Mouse (Mus musculus) limb, embryonic 13.5 days (tissue): ENCODE data around the gene Cnih1. TPM values are rescaled to one million over a fixed set of nuclear protein-coding genes. Genes with fewer than 3 reads are reported as not detected.

Source experiments
- ATAC-seq: fragments of 200-750 bp; cut with Nextera tagmentation; 2 replicates; pipeline ENCODE4 v1.8.0; 2017; ENCODE audit warnings: low read depth, moderate number of reproducible peaks, moderate TSS enrichment; ENCODE audit not compliant: low FRiP score
- H3K27ac ChIP-seq: fragments of 300-500 bp; sonication (generic); 2 replicates; pipeline ENCODE4 v1.5.1; 2015; ENCODE audit warnings: inconsistent platforms, mild to moderate bottlenecking, moderate library complexity
- H3K27me3 ChIP-seq: fragments of 300-500 bp; sonication (generic); 2 replicates; pipeline ENCODE4 v1.6.1; 2015; ENCODE audit warnings: mild to moderate bottlenecking, inconsistent platforms
- H3K36me3 ChIP-seq: fragments of 300-500 bp; sonication (generic); 2 replicates; pipeline ENCODE4 v1.6.1; 2015; ENCODE audit warnings: inconsistent platforms, mild to moderate bottlenecking, moderate library complexity
- H3K4me1 ChIP-seq: fragments of 300-500 bp; sonication (generic); 2 replicates; pipeline ENCODE4 v1.6.1; 2015; ENCODE audit warnings: inconsistent platforms
- H3K4me2 ChIP-seq: fragments of 300-500 bp; sonication (generic); replicated peaks from 2 replicates; pipeline ENCODE4 v1.6.1; 2015; ENCODE audit warnings: inconsistent platforms, mild to moderate bottlenecking, moderate library complexity
- H3K4me3 ChIP-seq: fragments of 300-500 bp; sonication (generic); 2 replicates; pipeline ENCODE4 v1.5.1; 2015; ENCODE audit warnings: moderate library complexity, mild to moderate bottlenecking, inconsistent platforms
- H3K9ac ChIP-seq: fragments of 300-500 bp; sonication (generic); 2 replicates; pipeline ENCODE4 v1.6.1; 2015; ENCODE audit warnings: mild to moderate bottlenecking, inconsistent platforms
- H3K9me3 ChIP-seq: fragments of 300-500 bp; sonication (generic); 2 replicates; pipeline ENCODE4 v1.6.1; 2016; ENCODE audit warnings: inconsistent platforms
- WGBS: fragments of 180-500 bp; shearing (Covaris S2); methylation state at CpG from one replicate; pipeline ENCODE4 v1.1.7; 2015; 5-methylcytosine and 5-hydroxymethylcytosine counted together
- polyA plus RNA-seq: library from polyadenylated mRNA; unstranded; fragments of >200 nt; fragmentation: Nextera tagmentation; extraction: Ambion mirVana; gene quantifications from 2 replicates; pipeline ENCODE4 v1.2.1, GENCODE M21; 2015

Cnih1 gene
- polyA plus RNA-seq, 1 experiment from 2014 or later, result 200 TPM

DNA sequence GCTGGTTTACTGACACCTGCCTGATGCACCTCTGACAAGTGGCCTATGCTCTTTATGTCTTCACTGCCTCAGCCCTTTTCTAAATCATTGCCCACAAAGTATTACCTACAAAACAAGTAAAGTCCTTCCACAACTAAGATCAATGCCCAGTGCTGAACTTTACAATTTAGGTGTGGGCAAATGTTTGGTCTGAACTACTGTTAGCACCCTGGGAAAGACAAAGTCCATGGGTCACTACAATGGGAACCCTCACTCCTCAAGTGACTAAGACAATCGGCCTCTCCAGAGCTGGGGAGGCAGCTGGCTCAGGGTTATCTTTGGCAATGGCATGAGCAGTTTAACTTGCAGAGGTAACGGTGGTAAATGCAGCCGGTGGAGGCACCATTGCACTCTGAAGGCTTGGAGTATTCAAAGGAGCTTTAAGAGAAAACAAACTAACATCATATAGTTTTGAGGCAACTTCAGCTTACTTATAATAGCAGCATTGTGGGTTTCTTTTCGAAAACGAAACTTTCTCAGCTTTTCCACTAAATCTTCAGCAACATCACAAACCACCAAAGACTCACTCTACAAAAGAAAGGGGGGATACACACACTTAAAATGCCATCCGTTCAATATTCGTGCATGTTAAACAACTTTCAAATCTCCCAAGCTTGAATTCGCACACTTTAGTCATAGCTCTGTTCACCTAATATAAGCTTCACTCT, 28.9 kb upstream of the Cnih1 start:
- no peaks in the 10 kb centered on the region for H3K9me3 ChIP-seq
- 93% methylated on average over 8 of the region's 8 CpGs for WGBS

DNA sequence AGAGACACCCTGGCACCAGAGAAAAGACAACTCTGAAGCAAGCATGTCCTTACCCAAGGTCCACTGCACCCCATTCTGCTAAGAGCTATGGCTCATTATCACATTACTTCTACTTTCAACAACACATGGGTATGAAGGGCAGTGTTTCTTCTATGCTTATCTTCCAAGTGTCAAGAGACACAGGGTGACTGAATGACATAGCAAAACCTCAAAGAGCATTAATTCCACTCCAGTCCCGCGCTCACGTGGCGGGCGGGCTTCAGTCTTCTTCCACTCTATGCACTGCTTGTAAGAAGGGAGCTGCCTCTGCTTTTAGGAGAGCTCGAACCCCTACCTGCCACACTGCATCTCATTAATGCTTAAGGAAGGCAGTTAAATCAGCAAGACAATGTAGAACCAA, 27.4 kb upstream of the Cnih1 start:
- Histone ChIP-seq H3K9me3 (no peaks in the 10 kb centered on the region), H3K4me2 (no peak overlapping the region), H3K9ac (no peak overlapping the region), H3K4me1 (peaks cover 11% of the 10 kb centered on the region), H3K4me3 (no peak overlapping the region), H3K27ac (no peak overlapping the region), H3K27me3 (no peaks in the 10 kb centered on the region), H3K36me3 (peaks cover 60% of the 10 kb centered on the region)
- no peak for ATAC-seq
- 90% methylated on average over 6 of the region's 6 CpGs for WGBS

More for the DNA sequence above, 28.9 kb upstream of the Cnih1 start:
- Histone ChIP-seq H3K4me2 (no peak overlapping the region), H3K4me1 (peaks cover 17% of the 10 kb centered on the region), H3K27ac (no peak overlapping the region), H3K4me3 (no peak overlapping the region), H3K9ac (no peak overlapping the region; the same call in 1 of the 2 replicates), H3K27me3 (no peaks in the 10 kb centered on the region), H3K36me3 (peaks cover 50% of the 10 kb centered on the region)
- ATAC-seq, result no peak

DNA sequence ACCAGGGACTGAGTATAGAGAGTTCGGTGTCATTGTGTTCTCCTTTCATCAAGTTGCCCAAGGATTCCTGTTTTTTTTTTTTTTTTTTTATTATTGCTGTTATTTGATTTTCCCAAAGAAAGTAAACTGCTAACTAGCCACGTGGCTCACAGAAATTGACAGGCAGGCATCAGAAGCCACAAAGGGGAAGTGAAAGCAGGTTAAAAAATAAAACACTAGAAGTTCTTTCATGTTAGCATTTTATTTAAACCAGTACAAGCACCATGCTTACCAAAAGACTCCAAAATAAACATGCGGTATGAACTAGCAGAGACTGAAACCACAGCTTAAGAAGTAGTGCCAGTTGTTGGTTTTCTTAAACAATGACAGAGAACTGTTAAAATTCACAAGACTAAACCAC, 19.7 kb upstream of the Cnih1 start:
- H3K4me2 ChIP-seq, result no peak overlapping the region
- H3K36me3 ChIP-seq, result peaks cover 44% of the 10 kb centered on the region
- ATAC-seq, result no peak
- no peak overlapping the region for H3K4me3 ChIP-seq
- no peaks in the 10 kb centered on the region for H3K9me3 ChIP-seq
- no peaks in the 10 kb centered on the region for H3K4me1 ChIP-seq
- H3K27ac ChIP-seq, result no peak overlapping the region
- no peak overlapping the region for H3K9ac ChIP-seq
- H3K27me3 ChIP-seq, result no peaks in the 10 kb centered on the region
- 87% methylated on average over 3 of the region's 3 CpGs for WGBS

DNA sequence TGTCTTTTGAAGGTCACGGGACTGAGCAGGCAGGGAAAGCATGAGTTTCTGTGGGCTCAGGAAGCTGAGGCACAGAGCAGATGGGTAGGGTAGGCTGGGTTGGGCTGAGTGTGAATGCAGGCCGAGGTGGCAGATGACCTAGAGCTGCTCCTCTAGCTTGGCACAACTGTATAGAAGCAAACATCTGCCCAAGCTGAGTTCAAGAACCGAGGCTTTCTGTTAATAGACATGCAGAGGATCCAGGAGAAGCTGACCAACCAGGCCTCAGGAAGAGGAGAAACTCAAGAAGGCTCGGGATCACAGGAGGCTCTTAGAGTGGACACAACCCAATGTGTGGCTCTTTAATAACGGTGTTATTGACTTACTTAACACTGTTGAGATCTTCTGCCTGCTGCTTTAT, 18.0 kb upstream of the Cnih1 start:
- Histone ChIP-seq H3K4me1 (no peaks in the 10 kb centered on the region), H3K4me2 (no peak overlapping the region), H3K9me3 (no peaks in the 10 kb centered on the region), H3K36me3 (peaks cover 31% of the 10 kb centered on the region), H3K27me3 (no peaks in the 10 kb centered on the region), H3K27ac (no peak overlapping the region), H3K4me3 (no peak overlapping the region), H3K9ac (no peak overlapping the region)
- no peak for ATAC-seq
- 82% methylated on average over 5 of the region's 5 CpGs for WGBS

DNA sequence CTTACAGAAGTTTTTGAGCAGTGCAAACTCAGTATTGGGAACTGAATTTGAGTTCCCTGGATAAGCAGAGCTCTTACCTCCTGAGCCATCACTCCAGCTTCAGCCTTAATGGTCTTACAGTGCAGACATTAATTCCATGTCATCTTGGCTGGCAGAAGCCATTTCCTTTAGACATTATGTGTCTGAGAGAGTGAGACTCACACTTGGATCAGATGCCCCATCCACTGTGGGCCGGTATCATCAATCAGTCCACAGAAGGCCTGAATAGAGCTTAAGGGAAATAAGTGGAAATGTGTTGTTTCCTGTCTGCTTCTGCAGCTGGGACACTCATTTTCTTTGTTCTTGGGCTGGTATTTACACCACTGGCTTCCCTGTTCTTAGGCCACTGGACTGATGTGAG, 15.6 kb upstream of the Cnih1 start:
- H3K9ac ChIP-seq, result no peak overlapping the region
- H3K27me3 ChIP-seq, result no peaks in the 10 kb centered on the region
- H3K4me3 ChIP-seq, result no peak overlapping the region
- ATAC-seq, result no peak
- H3K9me3 ChIP-seq, result no peaks in the 10 kb centered on the region
- peaks cover 24% of the 10 kb centered on the region; the same call in 1 of the 2 replicates for H3K36me3 ChIP-seq
- 80% methylated on average over 1 of the region's 1 CpGs for WGBS
- H3K4me1 ChIP-seq, result no peaks in the 10 kb centered on the region
- H3K27ac ChIP-seq, result no peak overlapping the region
- no peak overlapping the region for H3K4me2 ChIP-seq

DNA sequence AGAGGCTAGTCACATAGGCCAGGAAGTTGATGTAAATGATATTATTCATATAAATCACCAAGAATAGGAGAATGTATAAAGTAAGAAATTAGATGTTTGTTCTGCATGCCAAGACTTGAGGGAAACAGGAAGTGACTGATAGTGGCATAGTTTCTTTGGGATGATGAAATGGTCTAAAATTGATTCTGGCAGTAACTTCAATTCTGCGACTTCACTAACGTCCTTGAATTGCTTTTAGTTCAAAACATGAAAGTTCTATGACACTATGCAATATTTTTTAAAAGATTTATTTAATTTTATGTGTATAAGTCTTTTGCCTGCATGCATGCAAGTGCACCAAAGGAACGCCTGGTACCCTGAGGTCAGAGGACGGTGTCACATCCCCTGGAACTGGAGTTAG, 15.0 kb upstream of the Cnih1 start:
- Histone ChIP-seq H3K27me3 (no peaks in the 10 kb centered on the region), H3K9ac (no peak overlapping the region), H3K4me2 (no peak overlapping the region), H3K36me3 (peaks cover 24% of the 10 kb centered on the region; the same call in 1 of the 2 replicates), H3K27ac (no peak overlapping the region), H3K9me3 (no peaks in the 10 kb centered on the region), H3K4me3 (no peak overlapping the region), H3K4me1 (no peaks in the 10 kb centered on the region)
- 90% methylated on average over 4 of the region's 4 CpGs for WGBS
- ATAC-seq, result no peak

DNA sequence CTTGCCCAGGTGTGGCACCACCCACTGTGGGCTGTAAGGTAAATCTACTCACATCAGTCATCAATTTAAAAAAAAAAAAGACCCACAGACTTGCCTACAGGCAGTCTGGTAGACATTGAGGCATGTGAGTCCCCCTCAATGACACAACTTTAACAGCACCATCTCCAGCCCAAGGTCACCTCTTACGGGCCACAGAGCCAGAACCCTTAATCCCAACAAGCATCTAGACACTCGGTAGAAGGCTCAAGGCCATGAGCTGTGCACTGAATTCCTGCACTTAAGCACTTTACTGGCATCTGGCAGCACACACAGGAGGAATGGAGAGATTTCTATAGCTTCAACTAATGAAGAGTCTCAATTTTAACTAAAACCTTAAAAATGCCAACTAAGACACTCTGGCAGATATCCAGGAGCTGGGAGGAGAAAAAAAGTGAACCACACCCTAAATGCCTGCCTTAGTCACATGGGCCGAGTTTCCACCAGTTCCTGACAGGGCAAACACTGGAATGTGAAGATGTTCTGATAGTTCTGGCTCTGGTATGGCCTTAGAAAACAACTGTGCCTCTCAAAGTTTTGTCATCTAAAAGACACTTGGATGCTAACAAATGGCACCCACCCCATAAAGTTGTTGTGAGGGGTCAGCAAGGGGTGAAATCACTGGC, 12.6 kb upstream of the Cnih1 start:
- no peak overlapping the region for H3K4me3 ChIP-seq
- ATAC-seq, result no peak
- H3K36me3 ChIP-seq, result peaks cover 10% of the 10 kb centered on the region; the same call in 1 of the 2 replicates
- no peaks in the 10 kb centered on the region for H3K27me3 ChIP-seq
- H3K4me1 ChIP-seq, result no peaks in the 10 kb centered on the region
- 74% methylated on average over 3 of the region's 3 CpGs for WGBS
- no peak overlapping the region for H3K27ac ChIP-seq
- H3K9me3 ChIP-seq, result no peaks in the 10 kb centered on the region
- H3K4me2 ChIP-seq, result no peak overlapping the region
- no peak overlapping the region for H3K9ac ChIP-seq

DNA sequence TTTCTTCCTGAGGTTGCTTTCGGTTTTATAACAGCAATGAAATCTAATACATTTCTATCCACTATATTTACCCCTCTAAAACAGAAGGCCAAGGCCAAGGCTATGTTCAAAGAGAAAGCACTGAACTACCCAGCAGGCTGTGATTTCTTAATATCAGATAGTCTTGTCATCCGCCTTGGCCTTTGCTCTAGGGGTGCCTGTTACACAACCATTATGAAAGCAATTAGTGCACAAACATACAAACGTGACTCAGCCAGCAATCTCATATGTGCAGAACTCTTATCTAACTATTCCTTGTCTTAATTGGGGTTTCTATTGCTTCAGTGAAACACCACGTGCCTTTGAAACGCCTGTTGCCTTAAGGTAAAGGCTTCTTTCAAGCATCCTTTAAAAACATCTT, 5.9 kb upstream of the Cnih1 start:
- Histone ChIP-seq H3K27ac (no peak overlapping the region), H3K4me1 (no peaks in the 10 kb centered on the region), H3K36me3 (peaks cover 2% of the 10 kb centered on the region; the same call in 1 of the 2 replicates), H3K4me2 (no peak overlapping the region), H3K9ac (no peak overlapping the region), H3K27me3 (no peaks in the 10 kb centered on the region), H3K4me3 (no peak overlapping the region), H3K9me3 (no peaks in the 10 kb centered on the region)
- WGBS, result 84% methylated on average over 5 of the region's 5 CpGs
- ATAC-seq, result no peak

DNA sequence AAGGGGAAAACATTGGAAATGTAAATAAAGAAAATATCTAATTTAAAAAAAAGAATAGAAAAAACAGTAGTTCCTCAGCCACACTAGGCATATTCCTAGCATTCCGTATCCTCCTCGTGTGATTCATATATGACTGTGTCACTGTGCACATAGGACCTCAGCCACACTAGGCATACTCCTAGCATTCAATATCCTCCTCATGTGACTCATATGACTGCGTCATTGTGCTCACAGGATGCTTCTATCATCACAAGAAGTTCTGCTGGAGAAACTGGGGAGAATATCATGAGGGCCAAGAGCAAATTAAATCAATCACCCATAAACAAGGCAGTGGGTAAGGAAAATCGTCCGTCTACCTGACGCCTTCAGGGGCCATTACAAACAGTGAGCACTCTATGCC, 2.5 kb upstream of the Cnih1 start:
- H3K4me2 ChIP-seq, result no peak overlapping the region
- no peaks in the 10 kb centered on the region for H3K36me3 ChIP-seq
- no peak overlapping the region for H3K27ac ChIP-seq
- H3K4me3 ChIP-seq, result no peak overlapping the region
- WGBS, result 90% methylated on average over 6 of the region's 6 CpGs
- ATAC-seq, result no peak
- no peaks in the 10 kb centered on the region for H3K27me3 ChIP-seq
- H3K4me1 ChIP-seq, result peaks cover 15% of the 10 kb centered on the region
- no peak overlapping the region for H3K9ac ChIP-seq
- H3K9me3 ChIP-seq, result no peaks in the 10 kb centered on the region

DNA sequence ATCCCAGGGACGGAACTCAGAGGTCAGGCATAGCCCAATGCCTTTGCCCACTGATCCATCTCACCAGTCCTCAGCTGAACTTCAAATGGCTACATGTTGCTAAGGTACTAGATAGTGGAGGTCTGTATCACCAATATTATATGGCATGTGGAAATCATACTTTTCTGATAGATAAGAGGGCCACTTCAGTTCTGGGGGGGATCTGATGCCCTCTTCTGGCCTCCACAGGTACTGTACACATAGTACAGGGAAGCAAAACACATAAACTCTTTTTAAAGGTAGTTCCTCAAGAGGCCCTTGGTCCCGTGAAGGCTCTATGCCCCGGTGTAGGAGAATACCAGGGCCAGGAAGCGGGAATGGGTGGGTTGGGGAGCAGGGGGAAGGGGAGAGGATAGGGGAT, 2.1 kb upstream of the Cnih1 start:
- ATAC-seq, result no peak
- Histone ChIP-seq H3K27me3 (no peaks in the 10 kb centered on the region), H3K9ac (no peak overlapping the region), H3K4me1 (peaks cover 16% of the 10 kb centered on the region), H3K4me2 (no peak overlapping the region), H3K36me3 (no peaks in the 10 kb centered on the region), H3K27ac (no peak overlapping the region), H3K9me3 (no peaks in the 10 kb centered on the region), H3K4me3 (no peak overlapping the region)
- WGBS, result 67% methylated on average over 4 of the region's 4 CpGs

DNA sequence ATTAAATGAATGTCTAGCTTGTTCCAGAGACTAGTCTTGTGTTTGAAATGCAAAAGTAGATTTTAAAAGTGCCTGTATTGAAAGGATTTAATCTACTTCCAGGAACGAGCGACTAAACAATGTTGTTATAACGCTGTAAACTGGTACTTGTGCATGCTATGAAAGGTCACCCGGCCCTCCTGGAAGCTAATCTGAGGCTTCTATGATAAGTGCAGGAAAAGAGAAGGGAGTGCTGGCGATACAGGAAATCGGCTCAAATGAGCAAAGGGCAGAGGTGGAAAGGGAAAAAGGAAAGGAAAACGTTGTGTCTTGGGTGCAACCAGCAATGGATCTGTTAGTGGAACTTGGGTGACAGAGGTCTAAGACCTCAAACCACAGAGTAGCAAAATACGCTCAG, 292 bp upstream of the Cnih1 start:
- Histone ChIP-seq H3K4me1 (peaks cover 31% of the 10 kb centered on the region), H3K27me3 (no peaks in the 10 kb centered on the region), H3K27ac (no peak overlapping the region), H3K9me3 (no peaks in the 10 kb centered on the region), H3K36me3 (peaks cover under 1% of the 10 kb centered on the region; the same call in 1 of the 2 replicates), H3K4me2 (peak overlapping the region; percentile 82), H3K9ac (0 out of 2 replicates have a peak overlapping the region, but pooled peaks have one; percentile 95), H3K4me3 (peak overlapping the region; percentile 90)
- 30% methylated on average over 8 of the region's 8 CpGs for WGBS
- ATAC-seq, result no peak

DNA sequence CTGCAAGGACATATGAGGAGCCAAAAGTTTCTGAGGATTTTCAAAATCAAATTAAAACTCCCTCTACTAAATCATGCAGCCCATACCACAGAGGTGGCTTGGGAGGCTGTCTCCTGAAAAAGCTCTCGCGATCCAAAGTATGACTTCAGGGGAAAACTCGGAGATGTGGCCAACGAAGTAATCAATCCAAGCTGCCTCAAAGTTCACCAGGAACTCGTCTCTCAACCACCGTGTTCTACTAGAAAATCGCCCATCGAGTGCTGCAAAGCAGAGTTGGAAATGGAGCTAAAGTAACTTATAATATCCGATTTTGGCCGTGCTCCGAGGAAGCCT, 791 bp downstream of the Cnih1 start:
- Histone ChIP-seq H3K27ac (peak overlapping the region; percentile 98), H3K36me3 (peaks cover 9% of the 10 kb centered on the region), H3K4me1 (peaks cover 35% of the 10 kb centered on the region), H3K27me3 (no peaks in the 10 kb centered on the region), H3K9me3 (no peaks in the 10 kb centered on the region), H3K4me2 (peak overlapping the region; percentile 82), H3K4me3 (peak overlapping the region; percentile 90), H3K9ac (peak overlapping the region; percentile 95)
- peak; percentile 13; the same call in 1 of the 2 replicates for ATAC-seq
- 0% methylated on average over 11 of the region's 11 CpGs for WGBS

DNA sequence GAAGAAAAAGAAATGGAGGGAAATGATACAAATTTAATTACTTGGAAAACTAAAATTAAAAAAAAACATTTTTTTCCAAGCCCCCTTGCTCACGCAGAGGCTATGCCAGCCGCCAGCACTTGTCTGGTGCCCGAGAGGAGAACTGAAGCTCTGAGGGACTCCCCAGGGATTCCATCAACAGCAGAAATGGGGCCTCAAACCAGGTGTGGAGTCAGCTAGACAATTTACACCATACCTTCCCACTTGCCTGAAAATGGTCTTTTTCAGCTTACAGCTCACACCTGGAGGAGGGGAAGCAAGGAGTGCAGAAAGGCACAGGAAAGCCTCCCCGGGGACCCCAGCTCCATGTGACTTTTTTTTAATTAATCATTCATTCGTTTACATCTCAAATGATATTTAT, 3.0 kb downstream of the Cnih1 start:
- Histone ChIP-seq H3K9me3 (no peaks in the 10 kb centered on the region), H3K36me3 (peaks cover 28% of the 10 kb centered on the region), H3K4me3 (no peak overlapping the region), H3K4me2 (no peak overlapping the region), H3K27me3 (no peaks in the 10 kb centered on the region), H3K27ac (no peak overlapping the region), H3K9ac (no peak overlapping the region), H3K4me1 (peaks cover 35% of the 10 kb centered on the region)
- 70% methylated on average over 5 of the region's 5 CpGs for WGBS
- ATAC-seq, result no peak
